Mouse (Mus musculus): ENCODE results near the gene Pnpla6.

GRCm38 (mm10) chr8:3498583-3498982 lies 16.6 kb upstream of the Pnpla6 start:
- no peak for TF ChIP-seq CTCF (IDR thresholded peaks at IDR 0.05; ENCODE audit: control insufficient read depth, insufficient read depth, insufficient read length)
- no peak for TF ChIP-seq MAX (IDR thresholded peaks at IDR 0.05)
- no peak for TF ChIP-seq USF1 (IDR thresholded peaks at IDR 0.05; ENCODE audit: low read depth)
- TF ChIP-seq CEBPB (IDR thresholded peaks at IDR 0.05; ENCODE audit: low read depth): no peak
- no peak for TF ChIP-seq MYOG (IDR thresholded peaks at IDR 0.05; ENCODE audit: control insufficient read depth, extremely low read depth, insufficient read length)

Measured in C2C12 (cell line).